Mouse (Mus musculus) hindbrain, embryonic 12.5 days (tissue): ENCODE results near the gene Padi6. TPM values are rescaled to one million over a fixed set of nuclear protein-coding genes. Genes with fewer than 3 reads are reported as not detected.

ENCODE experiments used
- ATAC-seq: fragments of 200-750 bp; cut with Nextera tagmentation; 2 replicates; pipeline ENCODE4 v1.8.0; 2017; ENCODE audit warnings: moderate TSS enrichment; ENCODE audit not compliant: low FRiP score
- H3K27ac ChIP-seq: fragments of 300-500 bp; sonication (generic); 2 replicates; pipeline ENCODE4 v1.5.1; 2016; ENCODE audit warnings: mild to moderate bottlenecking
- H3K27me3 ChIP-seq: fragments of 300-500 bp; sonication (generic); 2 replicates; pipeline ENCODE4 v1.6.1; 2016; ENCODE audit warnings: mild to moderate bottlenecking
- H3K36me3 ChIP-seq: fragments of 300-500 bp; sonication (generic); 2 replicates; pipeline ENCODE4 v1.6.1; 2016; ENCODE audit warnings: mild to moderate bottlenecking
- H3K4me1 ChIP-seq: fragments of 300-500 bp; sonication (generic); 2 replicates; pipeline ENCODE4 v1.6.1; 2016
- H3K4me2 ChIP-seq: fragments of 300-500 bp; sonication (generic); replicated peaks from 2 replicates; pipeline ENCODE4 v1.6.1; 2016; ENCODE audit warnings: mild to moderate bottlenecking
- H3K4me3 ChIP-seq: fragments of 300-500 bp; sonication (generic); 2 replicates; pipeline ENCODE4 v1.5.1; 2016; ENCODE audit warnings: mild to moderate bottlenecking
- H3K9ac ChIP-seq: fragments of 300-500 bp; sonication (generic); 2 replicates; pipeline ENCODE4 v1.6.1; 2016; ENCODE audit warnings: mild to moderate bottlenecking, moderate library complexity
- H3K9me3 ChIP-seq: fragments of 300-500 bp; sonication (generic); replicated peaks from 2 replicates; pipeline ENCODE4 v1.6.1; 2016; ENCODE audit warnings: mild to moderate bottlenecking
- WGBS: fragments of 180-500 bp; shearing (Covaris S2); methylation state at CpG from one replicate; pipeline ENCODE4 v1.1.7; 2016; 5-methylcytosine and 5-hydroxymethylcytosine counted together
- polyA plus RNA-seq: library from polyadenylated mRNA; unstranded; fragments of >200 nt; fragmentation: Nextera tagmentation; extraction: Ambion mirVana; gene quantifications from 2 replicates; pipeline ENCODE4 v1.2.1, GENCODE M21; 2016

Gene Padi6
- polyA plus RNA-seq, 1 experiment from 2014 or later: 0.09 TPM

GRCm38 (mm10) chr4:140774893-140775292, 32.5 kb upstream of the Padi6 start:
- Histone ChIP-seq H3K36me3 (no peaks in the 10 kb centered on the region), H3K27ac (no peak overlapping the region), H3K9ac (no peak overlapping the region), H3K9me3 (no peaks in the 10 kb centered on the region), H3K4me2 (no peak overlapping the region), H3K4me1 (peaks cover 14% of the 10 kb centered on the region; the same call in 1 of the 2 replicates), H3K4me3 (no peak overlapping the region), H3K27me3 (no peaks in the 10 kb centered on the region)
- ATAC-seq: no peak
- WGBS: 81% methylated on average over 9 of the region's 9 CpGs

DNA sequence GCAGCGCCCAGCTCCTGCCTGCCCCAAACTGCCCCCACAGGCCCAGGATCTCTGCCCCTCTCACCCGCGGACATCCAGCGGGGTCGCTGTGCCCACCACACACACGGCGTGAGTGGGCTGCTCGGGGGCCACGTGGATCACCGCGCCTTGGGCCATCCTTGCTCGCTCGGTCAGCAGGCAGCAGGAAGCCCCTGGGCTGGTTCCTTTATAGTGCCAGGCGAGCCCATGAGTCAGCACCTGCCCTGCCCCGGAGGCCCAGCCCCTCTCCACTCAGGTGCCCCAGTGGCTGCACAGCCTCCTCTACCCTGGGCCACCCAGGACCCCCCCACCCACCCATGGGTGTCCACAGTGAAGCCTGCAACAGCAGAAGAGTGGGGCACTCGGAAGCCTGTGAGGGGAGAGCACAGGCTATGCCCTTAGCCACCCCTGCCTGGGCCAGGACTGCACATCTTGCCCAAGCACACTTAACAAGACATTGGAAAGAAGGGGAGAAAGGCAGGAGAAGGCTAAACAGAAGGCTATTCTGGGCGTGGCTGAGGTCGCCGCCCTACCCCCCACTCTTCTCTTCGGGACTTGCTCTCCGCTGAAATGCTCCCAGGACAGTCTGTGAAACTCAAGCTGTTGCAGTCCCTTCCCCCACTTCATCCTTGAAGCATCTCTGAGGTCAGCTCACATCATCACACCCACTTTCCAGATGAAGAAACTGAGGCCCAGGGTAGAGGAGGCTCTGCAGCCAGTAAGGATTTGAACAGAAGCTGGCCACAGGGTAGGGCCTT, 31.8 kb upstream of the Padi6 start, which contains the start of gene Padi4:
TSS of gene Padi4 (minus strand) at position 212 of the 776 bp plus-strand sequence.
- H3K27me3 ChIP-seq: no peaks in the 10 kb centered on the region
- H3K9ac ChIP-seq: no peak within 1 kb of the TSS
- no peak for ATAC-seq
- H3K4me2 ChIP-seq: no peak within 1 kb of the TSS
- H3K4me1 ChIP-seq: peaks cover 7% of the 10 kb centered on the region; the same call in 1 of the 2 replicates
- no peak within 1 kb of the TSS for H3K4me3 ChIP-seq
- H3K36me3 ChIP-seq: no peaks in the 10 kb centered on the region
- WGBS: 88% methylated on average over 21 of the region's 21 CpGs
- H3K27ac ChIP-seq: no peak within 1 kb of the TSS
- H3K9me3 ChIP-seq: no peaks in the 10 kb centered on the region

DNA sequence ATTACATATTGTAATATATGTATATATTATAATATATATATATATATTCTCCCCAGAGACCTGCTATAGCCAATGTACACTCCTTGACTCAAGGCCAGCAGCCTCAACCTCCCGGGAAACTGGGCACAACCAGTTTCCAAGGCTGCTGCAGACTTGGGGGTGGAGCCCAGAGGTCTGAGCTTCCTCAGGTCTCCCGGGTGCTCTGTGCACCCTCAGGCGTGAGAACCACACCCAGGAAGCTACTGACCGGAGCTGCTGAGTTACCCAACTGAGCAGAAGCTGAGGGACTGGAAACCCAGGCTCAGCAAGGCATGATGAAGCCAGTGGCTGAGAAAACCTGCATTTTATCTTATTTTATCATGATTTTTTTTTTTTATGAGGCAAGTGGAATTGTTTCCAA, 28.6 kb upstream of the Padi6 start:
- no peak overlapping the region for H3K27ac ChIP-seq
- 54% methylated on average over 4 of the region's 4 CpGs for WGBS
- no peaks in the 10 kb centered on the region for H3K9me3 ChIP-seq
- no peak for ATAC-seq
- no peaks in the 10 kb centered on the region for H3K36me3 ChIP-seq
- H3K9ac ChIP-seq: no peak overlapping the region
- H3K4me3 ChIP-seq: no peak overlapping the region
- H3K27me3 ChIP-seq: no peaks in the 10 kb centered on the region; the same call in 1 of the 2 replicates
- H3K4me1 ChIP-seq: peaks cover 5% of the 10 kb centered on the region; the same call in 1 of the 2 replicates
- H3K4me2 ChIP-seq: no peak overlapping the region

DNA sequence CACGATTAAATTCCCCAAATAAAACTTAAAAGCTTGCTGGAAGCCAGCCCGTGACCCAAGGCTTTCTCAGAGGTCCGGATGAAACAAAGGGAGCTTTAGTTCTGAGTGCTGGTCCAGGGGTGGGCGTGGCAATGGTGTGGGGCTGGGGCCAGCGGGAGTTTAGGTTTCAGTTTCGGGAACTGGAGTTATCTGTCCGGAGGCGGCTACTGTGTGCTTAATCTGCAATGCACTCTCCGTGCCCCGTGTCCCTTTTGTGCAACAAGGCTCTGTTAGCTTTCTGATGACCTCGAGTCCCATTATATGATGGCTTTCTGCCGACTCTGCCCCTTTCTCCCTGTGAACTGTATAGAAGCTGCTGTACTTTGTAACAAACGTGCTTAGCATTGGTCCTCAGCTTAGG, 28.0 kb upstream of the Padi6 start:
- no peak overlapping the region for H3K27ac ChIP-seq
- WGBS: 13% methylated on average over 13 of the region's 13 CpGs
- H3K4me3 ChIP-seq: 0 out of 2 replicates have a peak overlapping the region, but pooled peaks have one; percentile 4

DNA sequence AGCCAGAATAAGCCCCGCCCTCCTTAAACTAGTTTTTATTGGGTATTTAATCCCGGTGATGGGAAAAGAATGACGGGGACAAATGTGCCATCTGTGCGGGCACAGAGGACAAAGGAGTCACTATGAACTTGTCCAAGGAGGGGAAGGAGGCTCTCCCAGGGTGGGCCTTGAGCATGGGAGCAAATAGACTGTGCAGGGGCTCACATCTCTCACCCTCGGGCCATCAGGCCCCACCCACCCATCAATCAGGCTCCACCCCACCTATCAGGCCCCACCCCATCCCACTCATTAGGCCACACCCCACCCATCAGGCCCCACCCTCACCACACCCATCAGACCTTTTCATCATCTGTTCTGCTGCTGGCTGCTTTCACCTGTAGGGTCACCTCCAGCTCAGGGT, 26.5 kb upstream of the Padi6 start:
- Histone ChIP-seq H3K9me3 (no peaks in the 10 kb centered on the region), H3K9ac (no peak overlapping the region), H3K4me2 (no peak overlapping the region), H3K4me3 (no peak overlapping the region), H3K27ac (no peak overlapping the region), H3K36me3 (no peaks in the 10 kb centered on the region), H3K4me1 (peaks cover 5% of the 10 kb centered on the region; the same call in 1 of the 2 replicates), H3K27me3 (no peaks in the 10 kb centered on the region; the same call in 1 of the 2 replicates)
- WGBS: 75% methylated on average over 5 of the region's 5 CpGs
- no peak for ATAC-seq

More for the DNA sequence above, 28.0 kb upstream of the Padi6 start:
- Histone ChIP-seq H3K4me1 (peaks cover 5% of the 10 kb centered on the region; the same call in 1 of the 2 replicates), H3K4me2 (peak overlapping the region; percentile 37), H3K9me3 (no peaks in the 10 kb centered on the region), H3K27me3 (no peaks in the 10 kb centered on the region; the same call in 1 of the 2 replicates), H3K36me3 (no peaks in the 10 kb centered on the region), H3K9ac (no peak overlapping the region)
- no peak for ATAC-seq

GRCm38 (mm10) chr4:140765936-140766335, 23.5 kb upstream of the Padi6 start:
- Histone ChIP-seq H3K27me3 (no peaks in the 10 kb centered on the region; the same call in 1 of the 2 replicates), H3K4me3 (no peak overlapping the region), H3K9me3 (no peaks in the 10 kb centered on the region), H3K9ac (no peak overlapping the region), H3K4me1 (peaks cover 5% of the 10 kb centered on the region; the same call in 1 of the 2 replicates), H3K36me3 (no peaks in the 10 kb centered on the region), H3K4me2 (no peak overlapping the region), H3K27ac (no peak overlapping the region)
- WGBS: 82% methylated on average over 3 of the region's 3 CpGs
- no peak for ATAC-seq

GRCm38 (mm10) chr4:140763158-140763557, 20.7 kb upstream of the Padi6 start:
- H3K27ac ChIP-seq: no peak overlapping the region
- H3K4me3 ChIP-seq: no peak overlapping the region
- no peak for ATAC-seq
- no peaks in the 10 kb centered on the region for H3K9me3 ChIP-seq
- WGBS: 17% methylated on average over 9 of the region's 9 CpGs
- H3K4me1 ChIP-seq: peaks cover 2% of the 10 kb centered on the region
- no peak overlapping the region for H3K4me2 ChIP-seq
- no peak overlapping the region for H3K9ac ChIP-seq
- no peaks in the 10 kb centered on the region; the same call in 1 of the 2 replicates for H3K27me3 ChIP-seq
- no peaks in the 10 kb centered on the region for H3K36me3 ChIP-seq

DNA sequence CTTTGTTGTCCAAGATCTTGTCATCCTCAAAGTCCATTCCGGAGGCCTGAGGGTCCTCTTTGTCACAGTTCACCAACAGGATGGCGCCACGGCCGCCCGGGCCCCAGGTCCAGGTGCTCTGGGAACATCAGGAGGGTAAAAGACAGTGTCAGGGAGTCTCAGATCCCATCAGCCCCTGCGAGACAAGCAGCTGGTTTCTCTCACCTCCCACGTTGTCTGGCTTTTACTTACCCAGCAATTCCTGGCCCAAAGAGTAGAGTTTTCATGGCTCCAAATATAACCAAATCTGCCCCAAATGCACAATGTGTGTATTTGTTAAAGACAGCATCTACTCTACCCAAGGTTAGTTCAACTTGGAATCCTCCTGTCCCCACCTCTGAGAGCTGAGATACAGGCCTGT, 19.2 kb upstream of the Padi6 start:
- no peak overlapping the region for H3K4me3 ChIP-seq
- no peak for ATAC-seq
- H3K4me2 ChIP-seq: no peak overlapping the region
- no peaks in the 10 kb centered on the region for H3K36me3 ChIP-seq
- H3K9ac ChIP-seq: no peak overlapping the region
- WGBS: 91% methylated on average over 7 of the region's 7 CpGs
- H3K9me3 ChIP-seq: no peaks in the 10 kb centered on the region
- H3K27me3 ChIP-seq: no peaks in the 10 kb centered on the region; the same call in 1 of the 2 replicates
- H3K4me1 ChIP-seq: peaks cover 14% of the 10 kb centered on the region
- H3K27ac ChIP-seq: no peak overlapping the region

DNA sequence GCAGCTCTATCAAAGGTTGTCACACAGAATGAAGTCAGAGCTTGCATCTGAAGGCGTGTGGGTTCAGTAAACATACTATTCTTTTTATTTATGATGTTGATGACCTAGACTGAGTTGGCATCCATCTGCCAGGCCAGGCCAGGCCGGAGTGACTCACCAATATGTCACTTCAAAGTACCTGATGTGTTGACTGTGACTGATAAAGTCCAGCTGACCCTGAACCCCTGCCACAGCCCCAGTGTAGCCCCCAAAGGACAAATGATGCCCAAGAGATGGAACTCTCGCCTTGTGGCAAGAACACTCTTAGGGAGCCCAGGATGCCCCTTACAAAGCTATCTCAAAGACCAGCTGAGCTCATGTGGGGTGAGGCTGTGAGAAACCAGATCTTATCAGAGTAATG, 13.4 kb upstream of the Padi6 start:
- H3K4me2 ChIP-seq: no peak overlapping the region
- no peak for ATAC-seq
- H3K27ac ChIP-seq: no peak overlapping the region
- H3K9ac ChIP-seq: 0 out of 2 replicates have a peak overlapping the region, but pooled peaks have one; percentile 2
- peaks cover 14% of the 10 kb centered on the region for H3K4me1 ChIP-seq
- H3K9me3 ChIP-seq: no peaks in the 10 kb centered on the region
- 90% methylated on average over 3 of the region's 3 CpGs for WGBS
- no peaks in the 10 kb centered on the region; the same call in 1 of the 2 replicates for H3K27me3 ChIP-seq
- no peak overlapping the region for H3K4me3 ChIP-seq
- no peaks in the 10 kb centered on the region for H3K36me3 ChIP-seq

- 66% methylated on average over 7 of the region's 7 CpGs for WGBS
- no peaks in the 10 kb centered on the region for H3K9me3 ChIP-seq
- no peak overlapping the region for H3K4me2 ChIP-seq
- H3K4me3 ChIP-seq: no peak overlapping the region
- no peak for ATAC-seq
- no peak overlapping the region for H3K27ac ChIP-seq
- H3K36me3 ChIP-seq: no peaks in the 10 kb centered on the region
- peaks cover 4% of the 10 kb centered on the region; the same call in 1 of the 2 replicates for H3K27me3 ChIP-seq
- no peak overlapping the region for H3K9ac ChIP-seq
- H3K4me1 ChIP-seq: peaks cover 21% of the 10 kb centered on the region
Measured at GRCm38 (mm10) chr4:140753366-140753765, 10.9 kb upstream of the Padi6 start.

DNA sequence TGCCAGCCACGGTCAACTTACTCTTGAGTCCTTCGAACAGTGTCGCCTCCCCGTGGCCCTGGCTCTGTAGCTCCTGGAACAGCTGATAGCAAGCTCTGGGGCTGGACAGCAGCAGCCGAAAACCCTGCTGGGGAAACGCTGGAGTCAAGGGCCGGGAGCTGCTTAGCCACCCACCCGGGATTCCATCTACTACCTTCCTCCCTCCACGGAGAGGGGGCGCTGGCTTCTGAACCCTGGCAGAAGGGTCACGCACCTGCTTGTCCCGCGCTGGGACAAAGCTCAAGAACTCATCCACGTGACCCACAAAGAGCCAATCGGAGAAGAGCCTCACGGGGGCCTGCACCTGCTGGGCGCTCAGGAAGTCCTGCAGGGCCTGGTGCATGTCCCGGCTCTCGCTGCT, 7.9 kb upstream of the Padi6 start:
- H3K9me3 ChIP-seq: no peaks in the 10 kb centered on the region
- H3K27ac ChIP-seq: no peak overlapping the region
- 0 out of 2 replicates have a peak overlapping the region, but pooled peaks have one; percentile 15 for H3K9ac ChIP-seq
- H3K36me3 ChIP-seq: no peaks in the 10 kb centered on the region
- peak overlapping the region; percentile 19 for H3K4me3 ChIP-seq
- H3K27me3 ChIP-seq: peaks cover 6% of the 10 kb centered on the region; the same call in 1 of the 2 replicates
- no peak for ATAC-seq
- peak overlapping the region; percentile 41 for H3K4me2 ChIP-seq
- WGBS: 9% methylated on average over 19 of the region's 19 CpGs
- peaks cover 13% of the 10 kb centered on the region for H3K4me1 ChIP-seq

GRCm38 (mm10) chr4:140747978-140748377, 5.5 kb upstream of the Padi6 start:
- Histone ChIP-seq H3K4me3 (no peak overlapping the region), H3K27ac (no peak overlapping the region), H3K9me3 (no peaks in the 10 kb centered on the region), H3K36me3 (no peaks in the 10 kb centered on the region), H3K9ac (no peak overlapping the region), H3K27me3 (peaks cover 6% of the 10 kb centered on the region; the same call in 1 of the 2 replicates), H3K4me2 (no peak overlapping the region), H3K4me1 (peaks cover 14% of the 10 kb centered on the region)
- ATAC-seq: no peak
- 34% methylated on average over 12 of the region's 12 CpGs for WGBS
